Mouse (Mus musculus) ES-Bruce4 (cell line): ENCODE results near the gene Anapc10. TPM values are rescaled to one million over a fixed set of nuclear protein-coding genes. Genes with fewer than 3 reads are reported as not detected.
"Not testable (repeated sequence)": the region's sequence is repeated elsewhere in the genome, so short reads cannot be mapped to it uniquely, and the experiment has no call there.

Experiments
- H3K27ac ChIP-seq: 2 replicates; pipeline ENCODE4 v1.5.1; 2012; ENCODE audit warnings: low read length, inconsistent platforms; ENCODE audit not compliant: insufficient read depth
- H3K27me3 ChIP-seq: 2 replicates; pipeline ENCODE4 v1.6.1; 2012; ENCODE audit warnings: mild to moderate bottlenecking, low read length, inconsistent platforms; ENCODE audit not compliant: control insufficient read depth, poor library complexity, insufficient read depth, severe bottlenecking
- H3K36me3 ChIP-seq: 2 replicates; pipeline ENCODE4 v1.6.1; 2012; ENCODE audit warnings: inconsistent platforms, mild to moderate bottlenecking, low read length, moderate library complexity; ENCODE audit not compliant: control insufficient read depth, poor library complexity, insufficient read depth, severe bottlenecking
- H3K4me1 ChIP-seq: one replicate; pipeline ENCODE4 v1.8.1; 2011; ENCODE audit warnings: low read length; ENCODE audit not compliant: control insufficient read depth, insufficient read depth
- H3K4me3 ChIP-seq: 2 replicates; pipeline ENCODE4 v1.5.1; 2011; ENCODE audit warnings: low read depth, mild to moderate bottlenecking, low read length
- H3K9ac ChIP-seq: 2 replicates; pipeline ENCODE4 v1.6.1; 2012; ENCODE audit warnings: low read depth, mild to moderate bottlenecking, inconsistent platforms; ENCODE audit not compliant: poor library complexity, severe bottlenecking
- H3K9me3 ChIP-seq: replicated peaks from 2 replicates; pipeline ENCODE4 v1.6.1; 2012; ENCODE audit warnings: mild to moderate bottlenecking, low read length, inconsistent platforms; ENCODE audit not compliant: control insufficient read depth, poor library complexity, insufficient read depth, severe bottlenecking
- CTCF ChIP-seq: IDR thresholded peaks from one replicate; pipeline ENCODE4 v1.8.1; 2011; ENCODE audit warnings: low read depth, low read length
- EP300 ChIP-seq: IDR thresholded peaks from 2 replicates; pipeline ENCODE4 v1.6.1; 2011; ENCODE audit warnings: low read depth, low read length; ENCODE audit not compliant: insufficient read depth
- POLR2A ChIP-seq: IDR thresholded peaks from one replicate; pipeline ENCODE4 v1.8.1; 2011; ENCODE audit warnings: low read length; ENCODE audit not compliant: insufficient read depth
- polyA plus RNA-seq: library from polyadenylated mRNA; stranded (reverse); fragments of >200 nt; gene quantifications from 2 replicates; pipeline ENCODE4 v1.2.4, GENCODE M21; 2011; ENCODE audit warnings: low read depth; ENCODE audit not compliant: missing spikeins, insufficient read depth, insufficient read length

The Anapc10 gene
- polyA plus RNA-seq, 1 experiment, result 63.9 TPM

DNA sequence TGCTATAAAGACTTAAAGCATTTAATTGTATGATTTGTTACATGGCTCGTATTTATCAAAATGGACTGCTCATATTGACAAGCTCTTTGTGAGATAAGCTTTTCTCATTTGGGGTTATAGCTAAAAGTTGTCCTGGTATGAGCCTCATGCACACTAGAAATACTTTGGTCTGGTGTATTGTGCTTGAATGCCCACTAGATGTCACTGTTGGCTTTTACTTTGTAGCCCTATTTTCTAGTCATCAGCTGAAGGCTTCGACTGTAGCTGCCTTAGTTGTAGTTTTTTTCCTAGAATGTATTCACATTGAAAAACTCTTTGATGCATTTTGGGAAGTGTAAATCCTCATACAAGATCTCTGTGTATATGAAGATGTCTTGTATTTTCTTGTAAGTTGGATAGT, 22.7 kb downstream of the Anapc10 start:
- no peak overlapping the region for H3K4me3 ChIP-seq
- H3K9me3 ChIP-seq, result peaks cover 6% of the 10 kb centered on the region; the same call in 1 of the 2 replicates
- TF ChIP-seq POLR2A (no peak), CTCF (peak; percentile 10), EP300 (no peak)
- no peak overlapping the region for H3K27ac ChIP-seq
- peaks cover 9% of the 10 kb centered on the region for H3K36me3 ChIP-seq
- H3K9ac ChIP-seq, result no peak overlapping the region
- H3K4me1 ChIP-seq, result no peaks in the 10 kb centered on the region
- H3K27me3 ChIP-seq, result no peaks in the 10 kb centered on the region

DNA sequence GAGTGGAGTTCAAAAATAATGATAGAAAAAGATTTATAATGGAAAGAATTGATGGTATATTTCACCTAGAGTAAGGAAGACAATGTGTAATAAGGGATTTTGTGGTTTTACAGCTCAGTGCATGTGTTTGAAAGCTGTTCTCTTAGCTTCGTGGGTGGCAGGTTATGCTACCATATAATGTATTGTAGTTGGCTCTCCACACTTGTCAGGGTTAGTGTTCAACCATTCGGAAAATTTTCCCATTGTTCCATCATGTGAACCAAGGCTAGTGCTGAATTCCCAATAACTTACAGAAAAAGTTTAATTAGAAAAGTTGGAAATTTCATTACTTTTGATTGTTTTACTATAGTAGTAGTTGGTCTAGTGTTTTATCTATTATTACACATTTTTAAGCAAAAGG, 36.6 kb downstream of the Anapc10 start:
- peaks cover 6% of the 10 kb centered on the region; the same call in 1 of the 2 replicates for H3K36me3 ChIP-seq
- TF ChIP-seq EP300, result no peak
- no peak for TF ChIP-seq POLR2A
- no peak for TF ChIP-seq CTCF
- H3K9me3 ChIP-seq, result no peaks in the 10 kb centered on the region
- no peak overlapping the region for H3K4me3 ChIP-seq
- no peaks in the 10 kb centered on the region for H3K4me1 ChIP-seq
- H3K27ac ChIP-seq, result no peak overlapping the region
- no peaks in the 10 kb centered on the region for H3K27me3 ChIP-seq
- H3K9ac ChIP-seq, result no peak overlapping the region

DNA sequence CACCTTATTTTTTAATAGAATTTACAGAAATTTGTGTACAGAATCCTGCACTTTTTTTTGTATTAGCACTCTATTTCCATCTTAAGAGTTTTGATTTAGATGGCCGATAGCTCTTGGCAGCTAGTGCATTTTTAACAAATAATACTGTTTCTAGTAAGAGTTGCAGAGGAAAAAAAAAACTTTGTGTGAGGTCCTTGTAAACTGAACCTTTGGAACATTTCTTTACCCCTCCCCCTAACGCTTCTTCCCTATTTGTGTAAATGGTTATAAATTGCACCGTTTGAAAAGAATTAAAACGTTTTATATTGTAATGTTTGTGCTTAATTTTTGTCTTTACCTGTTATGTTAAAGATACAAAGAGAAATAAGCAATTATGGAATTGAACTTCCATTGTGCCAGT, 37.0 kb downstream of the Anapc10 start:
- no peak overlapping the region for H3K4me3 ChIP-seq
- H3K36me3 ChIP-seq, result peaks cover 6% of the 10 kb centered on the region; the same call in 1 of the 2 replicates
- H3K27me3 ChIP-seq, result no peaks in the 10 kb centered on the region
- H3K9me3 ChIP-seq, result no peaks in the 10 kb centered on the region
- TF ChIP-seq EP300 (no peak), POLR2A (no peak), CTCF (no peak)
- H3K9ac ChIP-seq, result no peak overlapping the region
- H3K27ac ChIP-seq, result no peak overlapping the region
- H3K4me1 ChIP-seq, result no peaks in the 10 kb centered on the region

DNA sequence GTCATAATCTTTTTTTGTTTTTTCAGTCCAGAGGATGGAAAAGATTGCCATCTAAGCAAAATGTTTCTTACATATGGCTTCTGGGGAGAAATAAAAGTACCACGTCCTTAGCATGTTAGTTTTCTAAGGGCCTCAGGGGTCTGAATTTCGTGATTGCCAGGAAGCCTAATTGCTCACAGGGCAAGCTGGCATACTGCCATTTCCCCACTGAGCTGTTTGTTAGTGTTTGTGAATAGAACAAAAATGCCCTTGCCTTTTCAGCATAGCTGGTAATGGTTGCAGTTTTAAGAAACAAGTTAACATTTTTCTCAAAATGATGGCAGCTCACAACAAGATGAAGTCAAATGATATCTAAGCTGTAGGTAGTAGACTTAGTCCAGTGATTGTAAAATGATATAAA, 38.7 kb downstream of the Anapc10 start:
- Histone ChIP-seq H3K9me3 (no peaks in the 10 kb centered on the region), H3K4me1 (no peaks in the 10 kb centered on the region), H3K36me3 (peaks cover 6% of the 10 kb centered on the region; the same call in 1 of the 2 replicates), H3K27me3 (no peaks in the 10 kb centered on the region), H3K27ac (no peak overlapping the region), H3K9ac (no peak overlapping the region), H3K4me3 (no peak overlapping the region)
- no peak for TF ChIP-seq EP300
- no peak for TF ChIP-seq POLR2A
- TF ChIP-seq CTCF, result no peak

DNA sequence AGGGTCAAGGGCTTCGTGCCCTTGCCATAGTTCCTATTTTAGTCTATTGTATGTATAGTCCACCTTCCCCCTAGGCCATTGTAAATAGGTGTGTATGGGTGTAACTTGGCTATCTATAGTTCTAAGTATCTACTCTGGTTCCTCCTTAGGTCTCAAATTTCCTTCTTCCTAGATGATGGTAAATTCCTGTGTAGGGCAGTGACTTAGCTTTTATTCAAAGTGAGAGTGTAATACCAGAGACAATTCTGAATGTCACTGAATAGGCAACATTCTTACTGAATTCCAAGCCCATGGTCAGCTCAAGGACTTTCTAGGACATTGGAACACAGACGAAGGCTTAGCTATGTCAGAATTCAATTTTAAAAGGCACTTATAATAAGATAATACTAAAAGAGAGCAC, 83.3 kb downstream of the Anapc10 start:
- H3K27me3 ChIP-seq, H3K4me3 ChIP-seq, H3K27ac ChIP-seq, H3K9ac ChIP-seq, H3K4me1 ChIP-seq, H3K36me3 ChIP-seq: not testable (repeated sequence)
- peaks cover 25% of the 10 kb centered on the region for H3K9me3 ChIP-seq

DNA sequence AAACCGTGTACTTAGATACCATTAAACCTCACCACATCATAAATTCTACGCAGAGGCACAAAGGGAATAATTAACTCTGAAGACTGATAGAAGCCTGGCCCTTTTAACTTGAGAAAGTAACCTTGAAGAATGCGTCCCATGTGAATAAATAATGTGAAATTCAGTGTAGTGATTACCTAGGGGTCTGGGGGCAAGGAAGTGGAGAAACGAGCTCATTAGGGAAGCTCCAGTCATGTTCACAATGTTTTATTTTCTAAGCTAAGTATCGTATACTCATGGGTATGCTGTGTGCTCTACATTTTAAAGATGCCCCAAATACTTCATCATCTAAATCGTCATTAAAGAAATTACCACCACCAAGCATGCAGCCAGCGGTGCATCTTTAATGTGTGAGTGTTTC, 85.1 kb downstream of the Anapc10 start:
- TF ChIP-seq EP300 (no peak), POLR2A (no peak), CTCF (no peak)
- H3K9ac ChIP-seq, result no peak overlapping the region

More for the DNA sequence above, 85.1 kb downstream of the Anapc10 start:
- Histone ChIP-seq H3K27me3 (no peaks in the 10 kb centered on the region; the same call in 1 of the 2 replicates), H3K4me3 (no peak overlapping the region), H3K36me3 (no peaks in the 10 kb centered on the region), H3K27ac (no peak overlapping the region), H3K4me1 (no peaks in the 10 kb centered on the region), H3K9me3 (peaks cover 25% of the 10 kb centered on the region)
